Mouse (Mus musculus) stomach, postnatal 0 days (tissue): ENCODE data around the gene Lzic.

ENCODE experiments used
- CTCF ChIP-seq: IDR thresholded peaks from 2 replicates; pipeline ENCODE4 v1.5.1; 2016; ENCODE audit warnings: antibody characterized with exemption, low read depth, mild to moderate bottlenecking, moderate library complexity
- EP300 ChIP-seq: optimal IDR thresholded peaks from 2 replicates; pipeline ENCODE3; 2016; ENCODE audit warnings: antibody characterized with exemption

- TF ChIP-seq CTCF (no peak), EP300 (no peak)
Observed at GRCm38 (mm10) chr4:149505261-149505967, 20.4 kb downstream of the Lzic start.
